Mouse (Mus musculus): Measurements from ENCODE around the gene Hacd3. TPM values are rescaled to one million over a fixed set of nuclear protein-coding genes. Genes with fewer than 3 reads are reported as not detected.
A peak's percentile ranks its signal among the peaks of the same experiment; 100 is the strongest.
"Not testable (repeated sequence)": the region's sequence is repeated elsewhere in the genome, so short reads cannot be mapped to it uniquely, and the experiment has no call there.

The Hacd3 gene
- total RNA-seq (2018; cell fraction: chromatin; rRNA removed), result 10 to 100 TPM in 17 of 26 experiments, 1 to 10 TPM in 9; 6.0 to 20.1 (median 12.4) TPM
- total RNA-seq (2018; cell fraction: cytosol; rRNA removed), result 10 to 100 TPM; 19.6 to 43.2 (median 30.8) TPM
- 10 to 100 TPM; 13.5 to 55.0 (median 28.6) TPM for total RNA-seq (2018; cell fraction: nucleus; rRNA removed)
- polyA plus RNA-seq (2018), result 22.9 to 48.0 TPM (median 31.6 TPM) in 3 replicates

GRCm38 (mm10) chr9:65020991-65021886 lies at the start of gene Hacd3:
Gene Hacd3, minus strand, starts transcription at chr9:65021693.
- Histone ChIP-seq H3K4me3 (ENCODE audit: inconsistent target) (peak within 1 kb of the TSS; percentile 46), H3K27ac (peak within 1 kb of the TSS; percentile 78), H3K79me2 (ENCODE audit: inconsistent target) (peaks cover 45% of the 10 kb centered on the region; the same call in 1 of the 2 replicates), H3K36me3 (ENCODE audit: inconsistent target) (no peaks in the 10 kb centered on the region)
- 1% methylated on average over 70 of the region's 81 CpGs for WGBS (ENCODE audit: missing documents)

GRCm38 (mm10) chr9:65070587-65070986 lies 49.1 kb upstream of the Hacd3 start:
- WGBS (ENCODE audit: missing documents), result 100% methylated on average over 3 of the region's 3 CpGs
- Histone ChIP-seq H3K36me3 (ENCODE audit: inconsistent target) (peaks cover 51% of the 10 kb centered on the region), H3K27ac (no peak overlapping the region), H3K79me2 (ENCODE audit: inconsistent target) (no peaks in the 10 kb centered on the region), H3K4me3 (ENCODE audit: inconsistent target) (no peak overlapping the region)

- no peak overlapping the region for H3K27ac ChIP-seq
- no peak overlapping the region for H3K4me3 ChIP-seq (ENCODE audit: inconsistent target)
- H3K36me3 ChIP-seq (ENCODE audit: inconsistent target), result peaks cover 82% of the 10 kb centered on the region
- WGBS (ENCODE audit: missing documents), result 95% methylated on average over 7 of the region's 7 CpGs
- no peaks in the 10 kb centered on the region for H3K79me2 ChIP-seq (ENCODE audit: inconsistent target)
These were observed 42.8 kb upstream of the Hacd3 start for GRCm38 (mm10) chr9:65064251-65064650.

GRCm38 (mm10) chr9:65050981-65051380 lies 29.5 kb upstream of the Hacd3 start:
- Histone ChIP-seq H3K27ac (no peak overlapping the region), H3K4me3 (ENCODE audit: inconsistent target) (no peak overlapping the region), H3K36me3 (ENCODE audit: inconsistent target) (peaks cover 91% of the 10 kb centered on the region), H3K79me2 (ENCODE audit: inconsistent target) (no peaks in the 10 kb centered on the region; the same call in 1 of the 2 replicates)
- WGBS (ENCODE audit: missing documents), result 97% methylated on average over 3 of the region's 3 CpGs

DNA sequence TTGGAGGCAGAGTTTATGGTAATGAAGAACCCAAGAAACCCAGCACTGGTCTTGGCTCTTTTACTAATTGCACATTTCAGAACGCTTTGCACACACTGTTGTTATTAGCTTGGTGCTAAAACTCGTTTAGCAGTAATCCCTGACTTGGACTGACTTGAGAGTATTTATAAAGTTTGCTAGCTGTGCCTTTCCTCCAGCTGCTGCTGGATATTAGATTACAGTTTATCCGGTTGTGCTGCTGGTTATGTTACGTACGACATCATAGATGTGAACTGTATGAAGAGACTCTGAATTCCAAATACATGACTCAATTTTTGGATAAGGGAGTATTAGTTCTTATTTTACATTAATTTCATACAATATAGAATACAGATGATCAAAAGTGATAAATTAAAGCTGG lies 27.9 kb upstream of the Hacd3 start:
- peaks cover 92% of the 10 kb centered on the region for H3K36me3 ChIP-seq (ENCODE audit: inconsistent target)
- no peak overlapping the region for H3K27ac ChIP-seq
- 97% methylated on average over 5 of the region's 5 CpGs for WGBS (ENCODE audit: missing documents)
- no peaks in the 10 kb centered on the region; the same call in 1 of the 2 replicates for H3K79me2 ChIP-seq (ENCODE audit: inconsistent target)
- H3K4me3 ChIP-seq (ENCODE audit: inconsistent target), result no peak overlapping the region

DNA sequence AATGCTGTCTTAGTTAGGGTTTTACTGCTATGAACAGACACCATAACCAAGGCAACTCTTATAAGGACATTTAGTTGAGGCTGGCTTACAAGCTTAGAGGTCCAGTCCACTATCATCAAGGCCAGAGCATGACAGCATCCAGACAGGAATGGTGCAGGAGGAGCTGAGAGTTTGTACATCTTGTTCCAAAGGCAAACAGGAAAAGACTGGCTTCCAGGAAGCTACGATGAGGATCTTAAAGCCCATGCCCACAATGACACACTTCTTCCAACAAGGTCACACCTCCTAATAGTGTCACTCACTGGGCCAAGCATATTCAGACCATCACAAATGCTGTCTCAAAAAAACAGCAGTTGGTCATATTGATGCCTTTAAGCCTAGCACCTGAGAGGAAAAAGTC lies 25.5 kb upstream of the Hacd3 start:
- H3K79me2 ChIP-seq (ENCODE audit: inconsistent target), result no peaks in the 10 kb centered on the region; the same call in 1 of the 2 replicates
- WGBS (ENCODE audit: missing documents), result 100% methylated on average over 1 of the region's 1 CpGs
- no peak overlapping the region for H3K4me3 ChIP-seq (ENCODE audit: inconsistent target)
- peaks cover 93% of the 10 kb centered on the region for H3K36me3 ChIP-seq (ENCODE audit: inconsistent target)
- no peak overlapping the region for H3K27ac ChIP-seq

GRCm38 (mm10) chr9:65041430-65041829 lies 19.9 kb upstream of the Hacd3 start:
- WGBS (ENCODE audit: missing documents), result 100% methylated on average over 5 of the region's 5 CpGs
- peaks cover 23% of the 10 kb centered on the region; the same call in 1 of the 2 replicates for H3K79me2 ChIP-seq (ENCODE audit: inconsistent target)
- H3K36me3 ChIP-seq (ENCODE audit: inconsistent target), result peaks cover 79% of the 10 kb centered on the region
- H3K27ac ChIP-seq, result no peak overlapping the region
- no peak overlapping the region for H3K4me3 ChIP-seq (ENCODE audit: inconsistent target)

GRCm38 (mm10) chr9:65036861-65037260 lies 15.4 kb upstream of the Hacd3 start:
- WGBS (ENCODE audit: missing documents), result 90% methylated on average over 7 of the region's 8 CpGs
- H3K36me3 ChIP-seq (ENCODE audit: inconsistent target), result peaks cover 36% of the 10 kb centered on the region

GRCm38 (mm10) chr9:65036456-65036855 lies 15.0 kb upstream of the Hacd3 start:
- Histone ChIP-seq H3K36me3 (ENCODE audit: inconsistent target) (peaks cover 31% of the 10 kb centered on the region), H3K79me2 (ENCODE audit: inconsistent target) (peaks cover 50% of the 10 kb centered on the region)
- 95% methylated on average over 1 of the region's 1 CpGs for WGBS (ENCODE audit: missing documents)

More at GRCm38 (mm10) chr9:65036861-65037260, 15.4 kb upstream of the Hacd3 start:
- H3K79me2 ChIP-seq (ENCODE audit: inconsistent target), result peaks cover 50% of the 10 kb centered on the region
- H3K4me3 ChIP-seq (ENCODE audit: inconsistent target), result no peak overlapping the region
- H3K27ac ChIP-seq, result no peak overlapping the region

DNA sequence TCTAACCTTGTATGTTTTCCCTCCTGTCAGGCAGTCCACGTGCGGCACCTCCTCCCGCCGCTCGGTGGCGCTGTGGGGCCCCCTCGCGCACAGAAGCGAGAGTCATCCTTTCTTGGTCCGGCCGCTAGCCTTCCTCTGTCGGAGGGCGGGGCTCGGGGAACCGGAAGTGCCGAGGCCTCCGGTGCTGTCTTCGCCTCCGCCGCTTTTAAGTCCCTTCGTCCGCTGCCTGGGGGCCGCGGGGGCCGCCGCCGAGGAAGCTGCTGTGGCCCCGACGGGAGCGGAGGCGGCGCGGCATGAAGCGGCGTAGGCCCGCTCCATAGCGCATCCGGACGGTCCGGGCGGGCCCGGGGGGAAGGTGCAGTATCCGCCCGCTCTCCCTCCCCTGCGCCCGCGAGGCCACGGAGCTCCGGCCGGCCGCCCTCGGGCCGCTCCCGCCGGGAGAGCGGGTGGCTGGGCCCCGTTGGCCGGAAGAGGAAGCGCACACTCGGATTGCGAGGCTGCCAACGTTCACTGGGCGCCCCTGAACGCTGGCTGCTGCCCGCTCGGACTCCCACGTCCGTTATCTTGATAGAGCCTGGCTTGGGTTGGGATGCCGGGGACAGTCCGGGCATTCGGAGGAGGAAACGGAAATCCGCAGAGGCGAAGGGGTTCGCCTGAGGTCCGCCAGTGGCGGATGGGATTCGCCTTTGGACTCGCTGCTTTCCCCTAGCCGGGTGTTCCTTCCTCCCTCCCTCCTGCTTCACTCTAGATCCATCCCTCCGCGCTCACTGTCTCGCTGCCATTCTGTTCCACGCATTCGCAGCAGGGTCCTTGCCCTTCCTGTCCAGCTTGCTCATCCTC lies 11.0 kb upstream of the Hacd3 start, which contains the start of gene Dpp8:
Gene Dpp8 (plus strand): TSS at position 146 of the 840 bp plus-strand sequence.
- Histone ChIP-seq H3K79me2 (ENCODE audit: inconsistent target) (peaks cover 27% of the 10 kb centered on the region), H3K4me3 (ENCODE audit: inconsistent target) (peak within 1 kb of the TSS; percentile 93), H3K36me3 (ENCODE audit: inconsistent target) (no peaks in the 10 kb centered on the region; the same call in 1 of the 2 replicates), H3K27ac (peak within 1 kb of the TSS; percentile 81)
- WGBS (ENCODE audit: missing documents), result 1% methylated on average over 62 of the region's 85 CpGs

More at GRCm38 (mm10) chr9:65036456-65036855, 15.0 kb upstream of the Hacd3 start:
- no peak overlapping the region for H3K4me3 ChIP-seq (ENCODE audit: inconsistent target)
- H3K27ac ChIP-seq, result no peak overlapping the region

- H3K36me3 ChIP-seq (ENCODE audit: inconsistent target), result no peaks in the 10 kb centered on the region; the same call in 1 of the 2 replicates
- H3K79me2 ChIP-seq (ENCODE audit: inconsistent target), result peaks cover 27% of the 10 kb centered on the region
- H3K4me3 ChIP-seq (ENCODE audit: inconsistent target), result peak overlapping the region; percentile 32
- WGBS (ENCODE audit: missing documents), result 18% methylated on average over 4 of the region's 4 CpGs
- H3K27ac ChIP-seq, result peak overlapping the region; percentile 81
These were observed 10.4 kb upstream of the Hacd3 start for GRCm38 (mm10) chr9:65031894-65032268.

DNA sequence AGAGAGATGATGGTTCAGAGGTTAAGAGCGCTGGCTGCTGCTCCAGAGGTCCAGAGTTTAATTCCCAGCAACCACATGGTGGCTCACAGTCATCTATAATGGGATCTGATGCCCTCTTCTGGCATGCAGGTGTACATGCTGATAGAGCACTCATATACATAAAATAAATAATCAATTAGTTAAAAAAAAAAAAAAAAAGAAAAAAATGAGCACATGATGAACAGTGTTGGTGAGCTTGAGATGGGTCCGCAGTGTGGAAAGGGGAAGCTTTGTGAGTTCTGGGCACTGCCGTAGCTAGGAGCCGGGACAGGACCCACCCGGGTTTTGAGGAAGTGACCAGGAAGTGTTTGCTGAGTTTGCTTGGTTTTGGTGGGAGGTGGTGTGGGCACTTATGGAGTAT lies 9.9 kb upstream of the Hacd3 start:
- Histone ChIP-seq H3K79me2 (ENCODE audit: inconsistent target) (peaks cover 27% of the 10 kb centered on the region), H3K27ac (peak overlapping the region; percentile 81; the same call in 1 of the 2 replicates)
- WGBS (ENCODE audit: missing documents), result 21% methylated on average over 5 of the region's 5 CpGs
- H3K36me3 ChIP-seq (ENCODE audit: inconsistent target); H3K4me3 ChIP-seq (ENCODE audit: inconsistent target): not testable (repeated sequence)

DNA sequence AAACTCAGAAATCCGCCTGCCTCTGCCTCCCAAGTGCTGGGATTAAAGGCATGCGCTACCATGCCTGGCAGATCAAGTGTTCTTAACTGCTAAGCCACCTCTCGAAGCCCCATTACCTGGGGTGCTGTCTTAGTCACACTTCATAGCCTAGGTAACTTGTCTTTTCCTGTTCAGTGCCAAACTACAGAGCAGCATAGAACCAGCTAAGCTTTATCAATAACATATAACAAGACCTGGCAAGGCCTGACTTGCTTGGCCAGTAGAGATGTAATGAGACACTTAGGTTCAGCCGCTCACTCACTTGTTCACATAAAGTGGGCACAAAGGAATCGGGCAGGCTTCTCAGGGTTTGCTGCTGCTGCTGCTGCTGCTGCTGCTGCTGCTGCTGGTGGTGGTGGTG lies 6.8 kb upstream of the Hacd3 start:
- H3K27ac ChIP-seq, result no peak overlapping the region
- 96% methylated on average over 5 of the region's 5 CpGs for WGBS (ENCODE audit: missing documents)
- H3K36me3 ChIP-seq (ENCODE audit: inconsistent target), result no peaks in the 10 kb centered on the region
- H3K4me3 ChIP-seq (ENCODE audit: inconsistent target), result no peak overlapping the region
- H3K79me2 ChIP-seq (ENCODE audit: inconsistent target), result peaks cover 3% of the 10 kb centered on the region

DNA sequence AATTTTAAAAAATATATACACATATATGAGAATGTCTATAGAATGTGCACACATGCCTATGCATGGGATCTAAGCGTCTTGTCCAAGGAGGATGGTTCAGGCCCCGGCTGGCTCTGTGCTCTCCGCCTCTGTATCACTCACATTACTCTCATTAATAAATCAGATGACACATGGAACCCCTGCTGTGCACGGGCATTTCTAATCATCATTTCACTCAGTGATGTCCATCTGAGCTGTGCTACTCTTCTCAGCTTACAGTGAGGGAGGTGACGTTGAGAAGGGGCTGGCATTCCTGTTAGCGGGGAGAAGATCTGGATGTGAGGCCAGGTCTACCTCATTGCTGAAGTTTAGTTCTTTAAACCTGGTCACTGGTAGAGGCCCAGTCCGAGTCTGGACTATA lies 5.7 kb upstream of the Hacd3 start:
- no peak overlapping the region for H3K4me3 ChIP-seq (ENCODE audit: inconsistent target)
- 88% methylated on average over 7 of the region's 7 CpGs for WGBS (ENCODE audit: missing documents)
- no peak overlapping the region for H3K27ac ChIP-seq
- no peaks in the 10 kb centered on the region for H3K79me2 ChIP-seq (ENCODE audit: inconsistent target)
- no peaks in the 10 kb centered on the region for H3K36me3 ChIP-seq (ENCODE audit: inconsistent target)

Data from macrophage (primary cell).